Mouse (Mus musculus) adrenal gland, postnatal 14 days (tissue): Measurements from ENCODE around the gene Cenpt. TPM values are rescaled to one million over a fixed set of nuclear protein-coding genes. Genes with fewer than 3 reads are reported as not detected.

Source experiments
- DNase-seq: peaks from one replicate; pipeline ENCODE4 v3.0.0; 2021; ENCODE audit warnings: mixed read lengths
- long read RNA-seq, 2 experiments: library from polyadenylated mRNA; stranded (forward); transcript quantifications; one replicate each; pipeline ENCODE4 v2.0.0; 2021
- total RNA-seq: library from RNA; stranded (reverse); gene quantifications from 2 replicates; pipeline ENCODE4 v1.2.3, GENCODE M21; 2021

Cenpt gene
- total RNA-seq: 8.5 and 11.2 TPM in 2 replicates
- long read RNA-seq, experiment 1, transcript Cenpt-201 (13 exons, 1,814 nt): major isoform, 8 of 15 reads
- long read RNA-seq, experiment 1, partial matches to known transcripts: 0 of 15 reads
- long read RNA-seq, experiment 1, other reads (novel, unspliced or antisense): 7 of 15 reads
- long read RNA-seq, experiment 2, transcript Cenpt-201 (13 exons, 1,814 nt): major isoform, 5 of 8 reads
- long read RNA-seq, experiment 2, partial matches to known transcripts: 0 of 8 reads
- long read RNA-seq, experiment 2, other reads (novel, unspliced or antisense): 3 of 8 reads

- no peak for DNase-seq
These were observed at the start of gene Cenpt for GRCm38 (mm10) chr8:105853178-105853577. Gene Cenpt, minus strand, starts transcription at chr8:105853278.

GRCm38 (mm10) chr8:105900941-105901616 lies 48.0 kb upstream of the Cenpt start:
- DNase-seq: no peak

GRCm38 (mm10) chr8:105900180-105900940 lies 47.3 kb upstream of the Cenpt start, which contains the start of gene Pskh1:
Gene Pskh1, plus strand, starts transcription at chr8:105900441.
- peak; percentile 96 for DNase-seq

- no peak for DNase-seq
These were observed 44.9 kb upstream of the Cenpt start for GRCm38 (mm10) chr8:105897801-105898480.

DNA sequence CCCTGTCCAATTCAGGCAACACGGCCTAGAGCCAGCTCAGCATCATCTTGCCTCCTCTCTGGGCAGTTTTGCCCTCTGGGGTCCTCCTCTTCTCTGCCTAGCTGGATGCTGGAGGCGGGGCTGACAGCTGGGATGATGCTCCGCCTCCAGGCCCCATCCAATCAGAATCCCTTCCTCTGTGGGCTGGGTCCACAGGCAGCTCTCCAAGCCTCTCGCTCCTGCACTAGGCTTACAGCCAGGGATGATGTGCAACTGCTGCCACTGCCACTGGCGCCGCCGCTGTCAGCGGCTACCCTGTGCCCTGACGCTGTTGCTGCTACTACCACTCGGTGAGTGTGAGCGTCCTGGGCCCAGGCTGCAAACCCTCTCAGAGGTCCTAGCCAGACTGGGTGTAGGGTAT lies 40.3 kb upstream of the Cenpt start, which contains the start of gene Nrn1l:
Gene Nrn1l (plus strand): TSS at position 229 of the 400 bp plus-strand sequence.
- DNase-seq: peak; percentile 89

- DNase-seq: peak; percentile 39
These were observed 39.4 kb upstream of the Cenpt start for GRCm38 (mm10) chr8:105892432-105892831.

DNA sequence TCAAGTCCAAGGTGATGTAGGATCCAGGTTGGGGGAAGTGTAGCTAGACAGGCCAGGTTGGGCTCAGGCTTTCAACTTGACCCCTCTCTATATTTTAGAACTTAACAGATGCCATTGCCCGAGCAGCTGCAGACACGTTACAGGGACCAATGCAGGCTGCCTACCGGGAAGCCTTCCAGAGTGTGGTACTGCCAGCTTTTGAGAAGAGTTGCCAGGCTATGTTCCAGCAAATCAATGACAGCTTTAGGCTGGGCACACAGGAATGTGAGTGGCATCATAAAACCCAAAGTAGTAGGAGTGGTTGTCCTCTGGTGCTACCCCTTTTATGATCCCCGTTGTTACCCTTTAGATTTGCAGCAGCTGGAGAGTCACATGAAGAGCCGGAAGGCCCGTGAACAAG lies 37.8 kb upstream of the Cenpt start:
- DNase-seq: no peak

DNA sequence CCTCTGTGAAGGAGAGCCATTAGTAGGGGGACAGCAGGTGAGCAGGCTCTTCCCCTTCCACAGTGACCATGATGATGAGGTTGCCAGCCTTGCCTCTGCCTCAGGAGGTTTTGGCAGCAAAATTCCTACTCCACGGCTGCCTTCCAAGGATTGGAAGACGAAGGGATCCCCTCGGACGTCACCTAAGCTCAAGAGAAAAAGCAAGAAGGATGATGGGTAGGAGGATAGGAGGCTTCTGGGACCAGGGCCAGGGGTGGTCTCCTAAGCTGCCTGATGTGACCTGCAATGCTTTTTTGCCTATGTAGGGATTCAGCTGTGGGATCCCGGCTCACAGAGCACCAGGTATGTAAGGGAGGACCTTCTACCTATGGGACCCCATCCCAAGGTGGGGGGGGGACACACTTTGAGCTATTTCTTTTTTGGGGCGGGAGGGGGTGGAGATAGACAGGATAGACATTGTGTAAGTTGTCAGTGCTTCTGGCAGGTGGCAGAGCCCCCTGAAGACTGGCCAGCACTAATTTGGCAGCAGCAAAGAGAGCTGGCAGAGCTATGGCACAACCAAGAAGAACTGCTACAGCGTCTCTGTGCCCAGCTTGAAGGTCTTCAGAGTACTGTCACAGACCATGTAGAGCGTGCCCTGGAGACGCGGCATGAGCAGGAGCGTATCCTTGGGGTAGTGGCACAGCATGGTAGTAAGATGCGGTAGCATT lies 36.8 kb upstream of the Cenpt start:
- no peak for DNase-seq

DNA sequence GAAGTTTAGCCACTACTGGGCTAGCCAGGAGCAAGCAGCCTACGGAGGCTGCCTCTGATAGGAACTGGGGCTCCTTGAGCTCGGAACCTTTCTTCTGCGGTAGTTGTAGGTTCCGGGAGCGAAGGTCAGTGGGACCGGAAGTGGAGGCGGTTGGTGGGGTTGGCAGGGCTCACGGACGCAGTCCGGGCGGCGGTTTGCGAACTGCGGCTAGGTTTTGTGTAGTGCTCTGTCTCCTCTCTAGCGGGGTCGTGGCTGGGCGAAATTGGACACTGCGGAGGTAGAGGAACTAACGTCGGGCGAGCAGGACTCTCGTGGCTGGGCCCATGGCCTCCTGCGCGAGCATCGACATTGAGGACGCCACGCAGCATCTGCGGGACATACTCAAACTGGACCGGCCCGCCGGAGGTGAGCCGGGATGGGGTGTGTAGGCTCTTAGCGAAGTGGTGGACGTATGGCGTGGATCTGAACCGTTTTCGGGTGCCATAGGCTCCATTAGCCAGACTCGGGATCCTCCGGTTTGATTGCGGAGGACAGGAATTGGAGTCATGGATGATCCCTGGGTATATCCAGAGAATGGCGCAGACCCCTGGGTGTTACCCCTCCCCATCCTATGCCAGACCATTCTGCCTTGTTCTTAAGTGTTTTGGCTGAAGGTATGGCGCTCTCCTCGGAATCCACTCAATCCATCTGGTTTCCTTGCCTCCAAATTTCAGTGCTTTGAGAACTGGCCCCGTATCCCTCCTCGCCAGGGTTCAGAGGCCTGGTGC lies 27.9 kb upstream of the Cenpt start, which contains the start of gene Edc4:
Gene Edc4 (plus strand): TSS at position 128 of the 767 bp plus-strand sequence.
- peak; percentile 91 for DNase-seq

DNA sequence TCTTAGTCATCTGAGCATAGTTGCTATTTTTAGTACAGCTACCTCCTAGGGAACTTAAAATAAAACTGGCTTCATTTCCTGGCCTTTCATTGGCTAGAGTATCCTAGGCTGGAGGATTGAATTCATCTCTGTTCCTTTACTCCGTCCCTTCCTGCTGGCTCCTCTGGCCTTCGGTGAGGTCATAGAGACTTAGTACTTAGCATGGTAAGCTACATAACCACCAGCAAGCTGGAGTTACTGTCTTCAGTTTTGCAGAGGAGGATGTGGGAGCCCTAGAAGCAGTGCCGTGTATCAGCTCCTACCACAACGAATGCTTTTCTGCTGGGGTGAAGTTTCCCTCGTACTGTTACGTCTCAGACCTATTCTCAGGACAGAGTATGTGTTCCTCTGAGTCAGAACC lies 21.2 kb upstream of the Cenpt start:
- DNase-seq: no peak

DNA sequence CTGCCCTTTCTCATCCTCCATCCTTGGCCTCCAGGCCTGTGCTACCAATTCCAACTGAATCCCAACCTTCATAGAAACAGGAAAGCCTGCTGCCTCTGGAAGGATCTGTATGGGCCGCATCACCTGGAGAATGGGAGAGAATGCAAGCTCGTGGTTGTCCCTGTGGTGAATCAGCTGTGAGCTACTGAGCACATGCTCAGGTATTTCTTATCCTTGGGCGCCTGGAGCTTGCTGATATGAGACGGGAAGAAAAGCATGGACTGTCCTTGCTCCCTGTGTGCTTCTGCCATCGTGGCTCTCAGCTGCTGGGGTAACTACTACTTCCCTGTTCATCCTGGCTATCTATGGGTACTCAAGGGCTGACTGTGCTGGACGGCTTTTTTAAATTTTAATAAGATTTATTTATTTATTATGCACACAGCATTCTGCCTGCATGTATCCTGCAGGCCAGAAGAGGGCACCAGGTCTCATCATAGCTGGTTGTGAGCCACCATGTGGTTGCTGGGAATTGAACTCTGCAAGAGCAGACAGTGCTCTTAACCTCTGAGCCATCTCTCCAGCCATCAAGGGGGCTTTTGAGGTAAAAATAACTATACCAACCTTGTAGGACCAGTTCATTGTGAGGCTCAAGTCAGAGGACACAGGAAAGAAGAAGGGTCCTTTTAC lies 13.4 kb upstream of the Cenpt start:
- DNase-seq: no peak

GRCm38 (mm10) chr8:105861951-105862350 lies 8.9 kb upstream of the Cenpt start:
- DNase-seq: peak; percentile 29

GRCm38 (mm10) chr8:105860143-105860981 lies 7.3 kb upstream of the Cenpt start, which contains the start of gene Nutf2:
Gene Nutf2, plus strand, starts transcription at chr8:105860580.
- DNase-seq: peak; percentile 96

- DNase-seq: no peak
These were observed 6.2 kb upstream of the Cenpt start for GRCm38 (mm10) chr8:105859314-105859713.

DNA sequence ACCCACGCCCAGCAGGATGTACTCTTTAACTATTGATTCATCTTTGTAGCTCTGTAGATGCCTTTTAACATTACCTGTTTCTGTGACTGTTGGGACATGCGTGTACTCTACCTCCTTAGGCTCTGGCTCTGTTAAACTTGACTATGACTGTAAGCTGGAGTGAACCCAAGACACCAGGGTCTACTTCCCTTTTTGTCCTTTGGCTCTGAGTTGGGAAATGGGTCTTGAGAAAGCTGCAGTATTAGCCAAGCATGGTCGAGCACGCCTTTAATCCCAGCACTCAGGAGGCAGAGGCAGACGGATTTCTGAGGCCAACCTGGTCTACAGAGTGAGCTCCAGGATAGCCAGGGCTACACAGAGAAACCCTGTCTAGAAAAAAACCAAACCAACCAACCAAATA lies 5.4 kb upstream of the Cenpt start:
- no peak for DNase-seq

DNA sequence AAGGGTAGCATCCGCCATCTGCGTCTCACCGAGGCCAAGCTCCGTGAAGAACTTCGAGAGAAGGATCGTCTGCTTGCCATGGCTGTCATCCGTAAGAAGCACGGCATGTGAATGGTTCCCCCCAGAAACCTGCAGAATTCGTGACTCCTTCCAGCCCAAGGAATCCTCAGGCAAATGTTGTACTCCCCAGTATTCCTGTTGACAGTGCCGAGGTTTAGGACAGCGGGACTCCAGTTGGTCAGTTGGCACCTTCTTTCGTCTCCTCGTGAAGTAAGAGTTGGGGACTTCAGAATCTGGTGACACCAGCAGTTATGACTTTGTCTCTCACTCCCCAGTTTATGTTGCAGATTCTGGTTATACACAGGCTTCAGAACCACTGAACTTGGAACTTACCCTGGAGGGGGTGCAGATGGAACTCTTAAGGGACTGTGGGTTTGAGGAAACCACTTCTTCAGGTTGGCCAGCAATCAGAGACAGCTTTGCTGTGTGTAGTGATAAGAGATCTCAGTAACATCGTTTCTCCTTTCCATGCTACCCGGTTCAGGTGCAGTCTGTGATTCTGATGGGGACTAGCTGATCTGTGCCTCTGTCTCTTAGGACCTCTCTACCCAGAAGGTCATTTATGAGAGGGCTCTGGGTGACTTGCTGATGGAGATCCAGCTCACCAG lies 3.2 kb upstream of the Cenpt start:
- no peak for DNase-seq

DNA sequence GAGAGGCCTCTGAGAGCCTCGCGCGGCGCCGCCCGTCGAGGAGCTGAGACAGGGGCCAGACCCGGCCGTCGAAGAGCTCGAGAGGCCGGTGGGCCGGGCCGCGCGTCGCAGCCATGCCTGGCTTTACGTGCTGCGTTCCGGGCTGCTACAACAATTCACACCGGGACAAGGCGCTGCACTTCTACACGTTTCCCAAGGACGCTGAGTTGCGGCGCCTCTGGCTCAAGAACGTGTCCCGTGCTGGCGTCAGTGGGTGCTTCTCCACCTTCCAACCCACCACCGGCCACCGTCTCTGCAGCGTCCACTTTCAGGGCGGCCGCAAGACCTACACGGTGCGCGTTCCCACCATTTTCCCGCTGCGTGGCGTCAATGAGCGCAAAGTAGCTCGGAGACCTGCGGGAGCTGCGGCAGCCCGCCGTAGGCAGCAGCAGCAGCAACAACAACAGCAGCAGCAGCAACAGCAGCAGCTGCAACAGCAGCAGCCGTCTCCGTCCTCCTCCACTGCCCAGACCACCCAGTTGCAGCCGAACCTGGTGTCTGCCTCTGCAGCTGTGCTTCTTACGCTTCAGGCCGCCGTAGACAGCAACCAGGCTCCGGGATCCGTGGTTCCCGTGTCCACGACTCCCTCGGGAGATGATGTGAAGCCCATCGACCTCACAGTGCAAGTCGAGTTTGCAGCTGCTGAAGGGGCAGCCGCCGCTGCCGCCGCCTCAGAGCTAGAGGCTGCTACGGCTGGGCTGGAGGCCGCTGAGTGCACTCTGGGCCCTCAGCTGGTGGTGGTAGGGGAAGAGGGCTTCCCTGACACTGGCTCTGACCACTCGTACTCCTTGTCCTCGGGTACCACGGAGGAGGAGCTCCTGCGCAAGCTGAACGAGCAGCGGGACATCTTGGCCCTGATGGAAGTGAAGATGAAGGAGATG lies 2.4 kb upstream of the Cenpt start:
- peak; percentile 75 for DNase-seq
